Mouse (Mus musculus): Measurements from ENCODE around the gene Gm38431. TPM values are rescaled to one million over a fixed set of nuclear protein-coding genes. Genes with fewer than 3 reads are reported as not detected.

The Gm38431 gene
- polyA plus RNA-seq, 1 experiment from 2014 or later: 2.7 TPM

GRCm38 (mm10) chr9:21041308-21041707 lies 50.5 kb downstream of the Gm38431 start:
- DNase-seq (ENCODE audit: low spot score) (no peak), ATAC-seq (ENCODE audit: insufficient read depth, low FRiP score, low TSS enrichment) (no peak)
- H3K27ac ChIP-seq (ENCODE audit: low read depth, low read length): no peak overlapping the region
- H3K9ac ChIP-seq (ENCODE audit: low read length): no peak overlapping the region
- no peak overlapping the region for H3K4me3 ChIP-seq (ENCODE audit: low read depth, low read length)
- H3K36me3 ChIP-seq (ENCODE audit: control insufficient read depth, insufficient read depth, low read length): no peaks in the 10 kb centered on the region
- H3K27me3 ChIP-seq (ENCODE audit: control insufficient read depth, insufficient read depth, low read length): peaks cover 35% of the 10 kb centered on the region
- H3K9me3 ChIP-seq (ENCODE audit: control insufficient read depth, low read length): no peaks in the 10 kb centered on the region
- 41% methylated on average over 4 of the region's 4 CpGs for WGBS
- H3K4me1 ChIP-seq (ENCODE audit: control insufficient read depth, insufficient read depth, low read length): no peaks in the 10 kb centered on the region
- H3K4me2 ChIP-seq (ENCODE audit: low read depth): no peak overlapping the region

GRCm38 (mm10) chr9:21039779-21040178 lies 52.0 kb downstream of the Gm38431 start:
- no peak overlapping the region for H3K9ac ChIP-seq (ENCODE audit: low read length)
- WGBS: 67% methylated on average over 3 of the region's 3 CpGs
- H3K4me1 ChIP-seq (ENCODE audit: control insufficient read depth, insufficient read depth, low read length): no peaks in the 10 kb centered on the region
- no peak overlapping the region for H3K4me2 ChIP-seq (ENCODE audit: low read depth)
- H3K9me3 ChIP-seq (ENCODE audit: control insufficient read depth, low read length): no peaks in the 10 kb centered on the region
- DNase-seq (ENCODE audit: low spot score) (no peak), ATAC-seq (ENCODE audit: insufficient read depth, low FRiP score, low TSS enrichment) (no peak)
- no peak overlapping the region for H3K4me3 ChIP-seq (ENCODE audit: low read depth, low read length)
- H3K27ac ChIP-seq (ENCODE audit: low read depth, low read length): no peak overlapping the region
- H3K27me3 ChIP-seq (ENCODE audit: control insufficient read depth, insufficient read depth, low read length): peaks cover 51% of the 10 kb centered on the region
- no peaks in the 10 kb centered on the region for H3K36me3 ChIP-seq (ENCODE audit: control insufficient read depth, insufficient read depth, low read length)

GRCm38 (mm10) chr9:21037481-21037891 lies 54.3 kb downstream of the Gm38431 start:
- Histone ChIP-seq H3K4me3 (ENCODE audit: low read depth, low read length) (peak overlapping the region; percentile 27; the same call in 1 of the 2 replicates), H3K9ac (ENCODE audit: low read length) (peak overlapping the region; percentile 41), H3K9me3 (ENCODE audit: control insufficient read depth, low read length) (no peaks in the 10 kb centered on the region), H3K4me1 (ENCODE audit: control insufficient read depth, insufficient read depth, low read length) (peaks cover 8% of the 10 kb centered on the region; the same call in 1 of the 2 replicates), H3K27me3 (ENCODE audit: control insufficient read depth, insufficient read depth, low read length) (peaks cover 74% of the 10 kb centered on the region), H3K36me3 (ENCODE audit: control insufficient read depth, insufficient read depth, low read length) (no peaks in the 10 kb centered on the region), H3K4me2 (ENCODE audit: low read depth) (peak overlapping the region; percentile 47), H3K27ac (ENCODE audit: low read depth, low read length) (no peak overlapping the region)
- DNase-seq (ENCODE audit: low spot score) (peak; percentile 24), ATAC-seq (ENCODE audit: insufficient read depth, low FRiP score, low TSS enrichment) (no peak)
- WGBS: 1% methylated on average over 31 of the region's 31 CpGs

- H3K9ac ChIP-seq (ENCODE audit: low read length): no peak overlapping the region
- no peak overlapping the region for H3K4me2 ChIP-seq (ENCODE audit: low read depth)
- DNase-seq (ENCODE audit: low spot score): no peak
Measured at GRCm38 (mm10) chr9:21036666-21037065, 55.1 kb downstream of the Gm38431 start.

GRCm38 (mm10) chr9:21036161-21036560 lies 55.6 kb downstream of the Gm38431 start:
- no peaks in the 10 kb centered on the region for H3K9me3 ChIP-seq (ENCODE audit: control insufficient read depth, low read length)
- no peak overlapping the region for H3K4me3 ChIP-seq (ENCODE audit: low read depth, low read length)
- H3K4me2 ChIP-seq (ENCODE audit: low read depth): no peak overlapping the region
- DNase-seq (ENCODE audit: low spot score) (no peak), ATAC-seq (ENCODE audit: insufficient read depth, low FRiP score, low TSS enrichment) (no peak)
- WGBS: 6% methylated on average over 20 of the region's 20 CpGs
- H3K27me3 ChIP-seq (ENCODE audit: control insufficient read depth, insufficient read depth, low read length): peaks cover 87% of the 10 kb centered on the region
- H3K4me1 ChIP-seq (ENCODE audit: control insufficient read depth, insufficient read depth, low read length): peaks cover 18% of the 10 kb centered on the region
- H3K36me3 ChIP-seq (ENCODE audit: control insufficient read depth, insufficient read depth, low read length): no peaks in the 10 kb centered on the region
- H3K27ac ChIP-seq (ENCODE audit: low read depth, low read length): no peak overlapping the region
- no peak overlapping the region for H3K9ac ChIP-seq (ENCODE audit: low read length)

More at GRCm38 (mm10) chr9:21036666-21037065, 55.1 kb downstream of the Gm38431 start:
- Histone ChIP-seq H3K27ac (ENCODE audit: low read depth, low read length) (no peak overlapping the region), H3K27me3 (ENCODE audit: control insufficient read depth, insufficient read depth, low read length) (peaks cover 82% of the 10 kb centered on the region), H3K9me3 (ENCODE audit: control insufficient read depth, low read length) (no peaks in the 10 kb centered on the region), H3K4me3 (ENCODE audit: low read depth, low read length) (no peak overlapping the region), H3K4me1 (ENCODE audit: control insufficient read depth, insufficient read depth, low read length) (peaks cover 13% of the 10 kb centered on the region), H3K36me3 (ENCODE audit: control insufficient read depth, insufficient read depth, low read length) (no peaks in the 10 kb centered on the region)
- ATAC-seq (ENCODE audit: insufficient read depth, low FRiP score, low TSS enrichment): no peak
- WGBS: 1% methylated on average over 22 of the region's 22 CpGs

GRCm38 (mm10) chr9:21035586-21035985 lies 56.2 kb downstream of the Gm38431 start:
- Histone ChIP-seq H3K9ac (ENCODE audit: low read length) (no peak overlapping the region), H3K4me1 (ENCODE audit: control insufficient read depth, insufficient read depth, low read length) (peaks cover 21% of the 10 kb centered on the region), H3K27me3 (ENCODE audit: control insufficient read depth, insufficient read depth, low read length) (peaks cover 92% of the 10 kb centered on the region), H3K27ac (ENCODE audit: low read depth, low read length) (no peak overlapping the region), H3K9me3 (ENCODE audit: control insufficient read depth, low read length) (no peaks in the 10 kb centered on the region), H3K36me3 (ENCODE audit: control insufficient read depth, insufficient read depth, low read length) (no peaks in the 10 kb centered on the region), H3K4me3 (ENCODE audit: low read depth, low read length) (no peak overlapping the region), H3K4me2 (ENCODE audit: low read depth) (no peak overlapping the region)
- DNase-seq (ENCODE audit: low spot score) (no peak), ATAC-seq (ENCODE audit: insufficient read depth, low FRiP score, low TSS enrichment) (no peak)
- 10% methylated on average over 9 of the region's 9 CpGs for WGBS

GRCm38 (mm10) chr9:21034481-21035085 lies 57.2 kb downstream of the Gm38431 start:
- H3K27ac ChIP-seq (ENCODE audit: low read depth, low read length): no peak overlapping the region
- no peaks in the 10 kb centered on the region for H3K9me3 ChIP-seq (ENCODE audit: control insufficient read depth, low read length)
- no peak overlapping the region for H3K4me2 ChIP-seq (ENCODE audit: low read depth)
- H3K9ac ChIP-seq (ENCODE audit: low read length): no peak overlapping the region
- H3K4me1 ChIP-seq (ENCODE audit: control insufficient read depth, insufficient read depth, low read length): peaks cover 21% of the 10 kb centered on the region
- 4% methylated on average over 17 of the region's 17 CpGs for WGBS
- no peak overlapping the region for H3K4me3 ChIP-seq (ENCODE audit: low read depth, low read length)
- peak; percentile 33 for DNase-seq (ENCODE audit: low spot score)
- H3K36me3 ChIP-seq (ENCODE audit: control insufficient read depth, insufficient read depth, low read length): no peaks in the 10 kb centered on the region
- peaks cover 97% of the 10 kb centered on the region for H3K27me3 ChIP-seq (ENCODE audit: control insufficient read depth, insufficient read depth, low read length)
- no peak for ATAC-seq (ENCODE audit: insufficient read depth, low FRiP score, low TSS enrichment)

GRCm38 (mm10) chr9:21033136-21033535 lies 58.7 kb downstream of the Gm38431 start:
- Histone ChIP-seq H3K27me3 (ENCODE audit: control insufficient read depth, insufficient read depth, low read length) (peaks cover 93% of the 10 kb centered on the region), H3K9ac (ENCODE audit: low read length) (no peak overlapping the region; the same call in 1 of the 2 replicates), H3K4me1 (ENCODE audit: control insufficient read depth, insufficient read depth, low read length) (peaks cover 21% of the 10 kb centered on the region), H3K36me3 (ENCODE audit: control insufficient read depth, insufficient read depth, low read length) (no peaks in the 10 kb centered on the region), H3K4me2 (ENCODE audit: low read depth) (peak overlapping the region; percentile 56), H3K4me3 (ENCODE audit: low read depth, low read length) (peak overlapping the region; percentile 36), H3K9me3 (ENCODE audit: control insufficient read depth, low read length) (no peaks in the 10 kb centered on the region), H3K27ac (ENCODE audit: low read depth, low read length) (no peak overlapping the region)
- peak; percentile 78 for DNase-seq (ENCODE audit: low spot score)
- 0 out of 2 replicates have a peak, but pooled peaks have one; percentile 31 for ATAC-seq (ENCODE audit: insufficient read depth, low FRiP score, low TSS enrichment)
- under 1% methylated on average over 32 of the region's 34 CpGs for WGBS

- Histone ChIP-seq H3K4me2 (ENCODE audit: low read depth) (no peak overlapping the region; the same call in 1 of the 2 replicates), H3K4me1 (ENCODE audit: control insufficient read depth, insufficient read depth, low read length) (peaks cover 21% of the 10 kb centered on the region), H3K9me3 (ENCODE audit: control insufficient read depth, low read length) (no peaks in the 10 kb centered on the region), H3K4me3 (ENCODE audit: low read depth, low read length) (no peak overlapping the region; the same call in 1 of the 2 replicates), H3K27ac (ENCODE audit: low read depth, low read length) (no peak overlapping the region), H3K36me3 (ENCODE audit: control insufficient read depth, insufficient read depth, low read length) (no peaks in the 10 kb centered on the region), H3K9ac (ENCODE audit: low read length) (no peak overlapping the region), H3K27me3 (ENCODE audit: control insufficient read depth, insufficient read depth, low read length) (peaks cover 87% of the 10 kb centered on the region)
- no peak for DNase-seq (ENCODE audit: low spot score)
- WGBS: 2% methylated on average over 7 of the region's 7 CpGs
- no peak for ATAC-seq (ENCODE audit: insufficient read depth, low FRiP score, low TSS enrichment)
Measured at GRCm38 (mm10) chr9:21032491-21032890, 59.3 kb downstream of the Gm38431 start.
